Mouse (Mus musculus): ENCODE measurements around the gene AI413582. TPM values are rescaled to one million over a fixed set of nuclear protein-coding genes. Genes with fewer than 3 reads are reported as not detected.
A peak's percentile ranks its signal among the peaks of the same experiment; 100 is the strongest.

The AI413582 gene
- total and polyA plus RNA-seq, 3 experiments: 50.8 to 159 (median 78.2) TPM

GRCm38 (mm10) chr17:27528767-27529166 is 36.8 kb downstream of the AI413582 start:
- ATAC-seq (ENCODE audit: extremely low read depth, insufficient number of reproducible peaks, low FRiP score, poor library complexity, severe bottlenecking) (no peak), DNase-seq (ENCODE audit: low spot score) (no peak)
- Histone ChIP-seq H3K36me3 (replicated peaks) (no peaks in the 10 kb centered on the region), H3K4me3 (ENCODE audit: low read depth, low read length) (no peak overlapping the region), H3K4me1 (ENCODE audit: insufficient read depth, low read depth, low read length) (peaks cover 5% of the 10 kb centered on the region), H3K9me3 (replicated peaks) (peaks cover 14% of the 10 kb centered on the region), H3K27me3 (ENCODE audit: insufficient read depth, low read length) (peaks cover 8% of the 10 kb centered on the region; the same call in 1 of the 2 replicates)
- no peak for TF ChIP-seq TAL1 (conservative IDR thresholded peaks at IDR 0.05; ENCODE audit: low read depth, low read length)
- TF ChIP-seq GATA2 (IDR thresholded peaks at IDR 0.05; ENCODE audit: borderline replicate concordance, low read depth, low read length): no peak
- TF ChIP-seq GATA1 (IDR thresholded peaks at IDR 0.05; ENCODE audit: borderline replicate concordance, low read length): no peak

- Histone ChIP-seq H3K9me3 (replicated peaks) (peaks cover 14% of the 10 kb centered on the region), H3K4me3 (ENCODE audit: low read depth, low read length) (no peak overlapping the region), H3K4me1 (ENCODE audit: insufficient read depth, low read depth, low read length) (peaks cover 5% of the 10 kb centered on the region), H3K36me3 (replicated peaks) (no peaks in the 10 kb centered on the region), H3K27me3 (ENCODE audit: insufficient read depth, low read length) (peaks cover 8% of the 10 kb centered on the region; the same call in 1 of the 2 replicates)
- TF ChIP-seq POLR2AphosphoS5 (IDR thresholded peaks at IDR 0.05; ENCODE audit: insufficient replicate concordance, low read depth, low read length): no peak
- no peak for TF ChIP-seq GATA2 (IDR thresholded peaks at IDR 0.05; ENCODE audit: borderline replicate concordance, low read depth, low read length)
- TF ChIP-seq GATA1 (IDR thresholded peaks at IDR 0.05; ENCODE audit: borderline replicate concordance, low read length): no peak
- no peak for TF ChIP-seq TAL1 (conservative IDR thresholded peaks at IDR 0.05; ENCODE audit: low read depth, low read length)
- TF ChIP-seq CTCF (IDR thresholded peaks at IDR 0.05; ENCODE audit: low read depth, low read length): no peak
- ATAC-seq (ENCODE audit: extremely low read depth, insufficient number of reproducible peaks, low FRiP score, poor library complexity, severe bottlenecking) (no peak), DNase-seq (ENCODE audit: low spot score) (no peak)
Measured at GRCm38 (mm10) chr17:27528030-27528429, 37.5 kb downstream of the AI413582 start.

- peaks cover 14% of the 10 kb centered on the region for H3K9me3 ChIP-seq (replicated peaks)
- no peak overlapping the region for H3K4me3 ChIP-seq (ENCODE audit: low read depth, low read length)
- H3K36me3 ChIP-seq (replicated peaks): no peaks in the 10 kb centered on the region
- no peak for TF ChIP-seq GATA2 (IDR thresholded peaks at IDR 0.05; ENCODE audit: borderline replicate concordance, low read depth, low read length)
- TF ChIP-seq POLR2AphosphoS5 (IDR thresholded peaks at IDR 0.05; ENCODE audit: insufficient replicate concordance, low read depth, low read length): no peak
- TF ChIP-seq GATA1 (IDR thresholded peaks at IDR 0.05; ENCODE audit: borderline replicate concordance, low read length): no peak
- TF ChIP-seq TAL1 (conservative IDR thresholded peaks at IDR 0.05; ENCODE audit: low read depth, low read length): no peak
- TF ChIP-seq CTCF (IDR thresholded peaks at IDR 0.05; ENCODE audit: low read depth, low read length): no peak
- DNase-seq (ENCODE audit: low spot score) (no peak), ATAC-seq (ENCODE audit: extremely low read depth, insufficient number of reproducible peaks, low FRiP score, poor library complexity, severe bottlenecking) (no peak)
- H3K27me3 ChIP-seq (ENCODE audit: insufficient read depth, low read length): peaks cover 8% of the 10 kb centered on the region; the same call in 1 of the 2 replicates
- H3K4me1 ChIP-seq (ENCODE audit: insufficient read depth, low read depth, low read length): peaks cover 5% of the 10 kb centered on the region
Measured at GRCm38 (mm10) chr17:27527188-27527587, 38.4 kb downstream of the AI413582 start.

- H3K4me3 ChIP-seq (ENCODE audit: low read depth, low read length): no peak overlapping the region
- no peak for TF ChIP-seq GATA2 (IDR thresholded peaks at IDR 0.05; ENCODE audit: borderline replicate concordance, low read depth, low read length)
- peaks cover 8% of the 10 kb centered on the region; the same call in 1 of the 2 replicates for H3K27me3 ChIP-seq (ENCODE audit: insufficient read depth, low read length)
- DNase-seq (ENCODE audit: low spot score) (no peak), ATAC-seq (ENCODE audit: extremely low read depth, insufficient number of reproducible peaks, low FRiP score, poor library complexity, severe bottlenecking) (no peak)
- H3K4me1 ChIP-seq (ENCODE audit: insufficient read depth, low read depth, low read length): peaks cover 3% of the 10 kb centered on the region; the same call in 1 of the 2 replicates
- no peaks in the 10 kb centered on the region for H3K36me3 ChIP-seq (replicated peaks)
- no peaks in the 10 kb centered on the region for H3K9me3 ChIP-seq (replicated peaks)
Measured at GRCm38 (mm10) chr17:27523121-27523520, 42.4 kb downstream of the AI413582 start.

GRCm38 (mm10) chr17:27521303-27521702 is 44.3 kb downstream of the AI413582 start, which contains the start of gene Grm4:
Grm4 (minus strand) TSS chr17:27521403.
- H3K27me3 ChIP-seq (ENCODE audit: insufficient read depth, low read length): peaks cover 8% of the 10 kb centered on the region; the same call in 1 of the 2 replicates
- no peaks in the 10 kb centered on the region for H3K9me3 ChIP-seq (replicated peaks)
- ATAC-seq (ENCODE audit: extremely low read depth, insufficient number of reproducible peaks, low FRiP score, poor library complexity, severe bottlenecking) (no peak), DNase-seq (ENCODE audit: low spot score) (no peak)
- no peaks in the 10 kb centered on the region for H3K36me3 ChIP-seq (replicated peaks)
- H3K4me1 ChIP-seq (ENCODE audit: insufficient read depth, low read depth, low read length): no peaks in the 10 kb centered on the region
- H3K4me3 ChIP-seq (ENCODE audit: low read depth, low read length): no peak within 1 kb of the TSS
- TF ChIP-seq TAL1 (conservative IDR thresholded peaks at IDR 0.05; ENCODE audit: low read depth, low read length): no peak
- no peak for TF ChIP-seq POLR2AphosphoS5 (IDR thresholded peaks at IDR 0.05; ENCODE audit: insufficient replicate concordance, low read depth, low read length)
- no peak for TF ChIP-seq CTCF (IDR thresholded peaks at IDR 0.05; ENCODE audit: low read depth, low read length)
- no peak for TF ChIP-seq GATA1 (IDR thresholded peaks at IDR 0.05; ENCODE audit: borderline replicate concordance, low read length)
- no peak for TF ChIP-seq GATA2 (IDR thresholded peaks at IDR 0.05; ENCODE audit: borderline replicate concordance, low read depth, low read length)

- peak; percentile 28 for DNase-seq (ENCODE audit: low spot score)
- Histone ChIP-seq H3K27me3 (ENCODE audit: insufficient read depth, low read length) (peaks cover 8% of the 10 kb centered on the region; the same call in 1 of the 2 replicates), H3K9me3 (replicated peaks) (no peaks in the 10 kb centered on the region)
Measured at GRCm38 (mm10) chr17:27520557-27520956, 45.0 kb downstream of the AI413582 start.

More at GRCm38 (mm10) chr17:27520557-27520956, 45.0 kb downstream of the AI413582 start:
- TF ChIP-seq CTCF (IDR thresholded peaks at IDR 0.05; ENCODE audit: low read depth, low read length): peak; percentile 72
- TF ChIP-seq GATA2 (IDR thresholded peaks at IDR 0.05; ENCODE audit: borderline replicate concordance, low read depth, low read length): no peak
- no peak for TF ChIP-seq POLR2AphosphoS5 (IDR thresholded peaks at IDR 0.05; ENCODE audit: insufficient replicate concordance, low read depth, low read length)
- Histone ChIP-seq H3K4me3 (ENCODE audit: low read depth, low read length) (no peak overlapping the region), H3K4me1 (ENCODE audit: insufficient read depth, low read depth, low read length) (no peaks in the 10 kb centered on the region), H3K36me3 (replicated peaks) (no peaks in the 10 kb centered on the region)
- ATAC-seq (ENCODE audit: extremely low read depth, insufficient number of reproducible peaks, low FRiP score, poor library complexity, severe bottlenecking): no peak

Measured in G1E (cell line).